Mouse (Mus musculus) spleen, adult 2 months (tissue): ENCODE data around the gene Cpne6. TPM values are rescaled to one million over a fixed set of nuclear protein-coding genes. Genes with fewer than 3 reads are reported as not detected.

ENCODE experiments used
- DNase-seq, 2 experiments: peaks; one replicate each; pipeline versions ENCODE4 v3.0.0 to v3.0.0-alpha.2; 2012 to 2021; ENCODE audit warnings: low spot score in 2 of 2, low read depth in 1 of 2
- H3K27ac ChIP-seq: fragments of 200-500 bp; 2 replicates; pipeline ENCODE4 v1.5.1; 2012; ENCODE audit warnings: low read length, inconsistent platforms; ENCODE audit not compliant: insufficient read depth
- H3K27me3 ChIP-seq: fragments of 200-500 bp; 2 replicates; pipeline ENCODE4 v1.6.1; 2012; ENCODE audit warnings: mild to moderate bottlenecking, moderate library complexity, low read length, inconsistent platforms; ENCODE audit not compliant: control insufficient read depth, insufficient read depth
- H3K36me3 ChIP-seq: fragments of 200-500 bp; 2 replicates; pipeline ENCODE4 v1.6.1; 2012; ENCODE audit warnings: mild to moderate bottlenecking, low read length, inconsistent platforms; ENCODE audit not compliant: control insufficient read depth, insufficient read depth
- H3K4me1 ChIP-seq: fragments of 200-500 bp; 2 replicates; pipeline ENCODE4 v1.6.1; 2011; ENCODE audit warnings: inconsistent platforms; ENCODE audit not compliant: control insufficient read depth, insufficient read depth, insufficient read length
- H3K4me3 ChIP-seq: fragments of 200-500 bp; 2 replicates; pipeline ENCODE4 v1.5.1; 2011; ENCODE audit warnings: mild to moderate bottlenecking, inconsistent platforms; ENCODE audit not compliant: insufficient read depth, insufficient read length; ENCODE audit errors: extremely low read depth
- CTCF ChIP-seq: fragments of 200-500 bp; IDR thresholded peaks from 2 replicates; pipeline ENCODE4 v1.5.1; 2011; ENCODE audit warnings: mild to moderate bottlenecking, inconsistent platforms; ENCODE audit not compliant: insufficient read depth, insufficient read length, insufficient replicate concordance; ENCODE audit errors: extremely low read depth
- POLR2A ChIP-seq: fragments of 200-500 bp; IDR thresholded peaks from 2 replicates; pipeline ENCODE4 v1.6.1; 2011; ENCODE audit warnings: low read depth, low read length, inconsistent platforms
- WGBS: fragments of 180-500 bp; shearing (Covaris S2); methylation state at CpG from one replicate; pipeline ENCODE4 v1.1.7; 2018; 5-methylcytosine and 5-hydroxymethylcytosine counted together
- polyA plus RNA-seq: library from polyadenylated mRNA; depleted of rRNA; stranded (reverse); fragments of >200 nt; gene quantifications from 2 replicates; pipeline ENCODE4 v1.2.3, GENCODE M21; 2012

Gene Cpne6
- polyA plus RNA-seq, 1 experiment = not detected

- Histone ChIP-seq H3K36me3 (no peaks in the 10 kb centered on the region), H3K4me1 (no peaks in the 10 kb centered on the region), H3K4me3 (no peak overlapping the region), H3K27ac (no peak overlapping the region), H3K27me3 (no peaks in the 10 kb centered on the region)
- TF ChIP-seq CTCF (no peak), POLR2A (no peak)
- 89% methylated on average over 5 of the region's 5 CpGs for WGBS
- DNase-seq = no peak
Observed at GRCm38 (mm10) chr14:55484430-55485085, 25.7 kb upstream of the Cpne6 start.

- Histone ChIP-seq H3K27ac (no peak overlapping the region), H3K4me1 (no peaks in the 10 kb centered on the region), H3K4me3 (no peak overlapping the region), H3K36me3 (no peaks in the 10 kb centered on the region), H3K27me3 (no peaks in the 10 kb centered on the region)
- TF ChIP-seq POLR2A (no peak), CTCF (no peak)
- 91% methylated on average over 8 of the region's 8 CpGs for WGBS
- DNase-seq = no peak
Observed at GRCm38 (mm10) chr14:55486836-55487235, 23.4 kb upstream of the Cpne6 start.

GRCm38 (mm10) chr14:55490361-55491201, 19.7 kb upstream of the Cpne6 start, which contains the start of gene Carmil3:
Gene Carmil3 (plus strand): TSS chr14:55490651.
- Histone ChIP-seq H3K27me3 (no peaks in the 10 kb centered on the region), H3K36me3 (no peaks in the 10 kb centered on the region), H3K4me1 (no peaks in the 10 kb centered on the region), H3K4me3 (peak within 1 kb of the TSS; percentile 45), H3K27ac (no peak within 1 kb of the TSS)
- no peak for TF ChIP-seq CTCF
- TF ChIP-seq POLR2A = no peak
- peak; percentile 36 to 51 for DNase-seq
- 1% methylated on average over 67 of the region's 68 CpGs for WGBS

GRCm38 (mm10) chr14:55491291-55491833, 18.9 kb upstream of the Cpne6 start:
- no peak for TF ChIP-seq POLR2A
- DNase-seq = peak in 1 of 2 experiments; percentile 30
- Histone ChIP-seq H3K4me1 (no peaks in the 10 kb centered on the region), H3K27me3 (no peaks in the 10 kb centered on the region), H3K4me3 (peak overlapping the region; percentile 45), H3K36me3 (no peaks in the 10 kb centered on the region), H3K27ac (no peak overlapping the region)
- WGBS = 1% methylated on average over 29 of the region's 30 CpGs

- no peak for TF ChIP-seq POLR2A
- TF ChIP-seq CTCF = no peak
- no peak for DNase-seq
- no peaks in the 10 kb centered on the region for H3K4me1 ChIP-seq
- 67% methylated on average over 3 of the region's 3 CpGs for WGBS
- no peaks in the 10 kb centered on the region for H3K36me3 ChIP-seq
- no peak overlapping the region for H3K4me3 ChIP-seq
- H3K27me3 ChIP-seq = no peaks in the 10 kb centered on the region
- no peak overlapping the region for H3K27ac ChIP-seq
Observed at GRCm38 (mm10) chr14:55492103-55492502, 18.1 kb upstream of the Cpne6 start.

GRCm38 (mm10) chr14:55495509-55496240, 14.6 kb upstream of the Cpne6 start:
- 74% methylated on average over 20 of the region's 20 CpGs for WGBS
- H3K27me3 ChIP-seq = no peaks in the 10 kb centered on the region
- no peak overlapping the region for H3K4me3 ChIP-seq
- DNase-seq = no peak
- no peak overlapping the region for H3K27ac ChIP-seq
- no peaks in the 10 kb centered on the region for H3K36me3 ChIP-seq
- H3K4me1 ChIP-seq = peaks cover 2% of the 10 kb centered on the region; the same call in 1 of the 2 replicates
- no peak for TF ChIP-seq POLR2A
- TF ChIP-seq CTCF = no peak
